Mouse (Mus musculus): ENCODE data around the gene 1700001O22Rik. TPM values are rescaled to one million over a fixed set of nuclear protein-coding genes. Genes with fewer than 3 reads are reported as not detected.

The 1700001O22Rik gene
- total RNA-seq, 1 experiment from 2014 or later: not detected

DNA sequence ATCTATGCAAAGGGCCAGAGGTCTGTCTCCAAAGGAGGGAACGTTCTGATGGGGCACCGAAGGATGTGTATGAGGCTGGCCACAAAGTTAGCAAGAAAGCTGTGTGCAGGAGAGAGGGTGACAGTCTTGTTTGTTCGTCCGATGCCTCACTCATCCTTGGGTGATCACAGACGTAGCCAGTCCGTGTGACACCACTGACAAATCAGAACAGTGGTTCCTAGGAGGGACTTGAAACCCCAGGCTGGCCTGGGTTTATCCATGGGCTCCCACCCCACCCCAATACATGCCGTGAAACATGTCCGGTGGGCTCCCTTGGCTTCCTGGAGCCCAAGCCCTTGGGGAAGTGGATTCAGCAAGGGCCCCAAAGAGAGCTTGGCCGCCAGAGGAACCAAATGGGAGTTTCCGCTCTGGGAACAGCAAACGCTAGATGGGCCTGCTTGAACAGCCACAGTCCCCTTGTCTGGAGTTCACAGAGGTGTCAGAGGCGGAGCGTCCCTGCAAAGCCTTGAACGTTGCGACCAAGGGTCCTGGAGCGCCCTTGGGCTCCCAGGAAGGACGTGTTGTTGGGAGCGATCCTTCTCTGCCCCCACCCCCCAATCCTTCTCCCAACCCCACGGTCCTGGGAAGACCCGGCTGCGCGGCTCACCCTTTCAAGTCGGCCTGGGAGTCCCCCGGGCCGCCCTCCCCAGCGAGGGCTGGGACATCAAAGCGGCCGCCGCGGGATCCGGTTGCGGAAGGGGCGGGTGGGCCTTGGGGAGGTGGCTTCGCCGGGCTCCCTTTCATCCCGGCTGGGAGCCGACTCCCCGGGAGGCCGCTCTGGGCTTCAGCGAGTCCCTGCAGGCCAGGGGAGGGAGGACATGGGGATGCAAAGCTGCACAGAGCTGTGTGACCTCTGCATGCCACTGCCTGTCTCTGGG, 19.1 kb downstream of the 1700001O22Rik start:
- ATAC-seq (ENCODE audit: extremely low read depth, insufficient number of reproducible peaks, low FRiP score, poor library complexity, severe bottlenecking): no peak

GRCm38 (mm10) chr2:30783346-30783745, 20.1 kb downstream of the 1700001O22Rik start:
- no peak for ATAC-seq (ENCODE audit: extremely low read depth, insufficient number of reproducible peaks, low FRiP score, poor library complexity, severe bottlenecking)

- no peak for ATAC-seq (ENCODE audit: extremely low read depth, insufficient number of reproducible peaks, low FRiP score, poor library complexity, severe bottlenecking)
These were observed 20.9 kb downstream of the 1700001O22Rik start for GRCm38 (mm10) chr2:30782312-30783290.

- no peak for ATAC-seq (ENCODE audit: extremely low read depth, insufficient number of reproducible peaks, low FRiP score, poor library complexity, severe bottlenecking)
These were observed 24.2 kb downstream of the 1700001O22Rik start for GRCm38 (mm10) chr2:30779241-30779640.

DNA sequence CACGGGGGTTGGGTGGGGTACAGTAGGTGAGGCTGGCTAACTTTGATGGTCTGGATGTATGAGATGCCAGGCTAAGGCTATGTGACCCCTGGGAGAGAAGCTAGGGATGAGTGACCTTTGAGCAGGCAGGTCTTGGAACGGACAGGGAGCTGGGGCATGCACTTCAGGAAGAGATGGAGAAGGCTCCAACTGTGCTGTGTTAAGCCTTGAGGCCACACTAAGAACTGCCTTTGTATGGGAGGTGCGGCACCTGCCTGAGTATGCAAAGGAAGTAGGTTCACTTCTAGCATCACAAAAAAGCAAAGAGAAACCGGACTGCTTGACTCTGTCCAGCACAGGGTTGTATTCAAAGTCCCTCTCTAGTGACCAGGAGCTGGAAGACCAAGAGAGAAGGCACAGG, 25.2 kb downstream of the 1700001O22Rik start:
- no peak for ATAC-seq (ENCODE audit: extremely low read depth, insufficient number of reproducible peaks, low FRiP score, poor library complexity, severe bottlenecking)

DNA sequence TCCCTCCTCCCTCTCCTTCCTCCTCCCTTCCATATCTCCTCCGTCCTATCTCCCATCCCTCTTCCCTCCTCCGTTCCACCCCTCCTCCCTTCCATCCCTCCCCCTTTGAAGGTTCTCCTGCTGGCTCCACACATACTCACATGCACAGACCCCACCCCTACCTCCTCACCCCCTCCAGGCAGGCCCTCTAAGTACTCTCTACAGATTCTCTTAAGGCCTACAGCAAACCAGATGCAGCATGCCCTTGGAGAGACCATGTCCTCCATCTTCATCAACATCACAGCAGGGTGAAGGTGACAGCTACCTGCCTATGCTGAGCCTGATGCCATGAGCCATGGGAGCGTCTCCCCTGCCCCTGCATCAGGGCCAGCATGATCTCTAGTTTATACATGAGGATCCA, 26.2 kb downstream of the 1700001O22Rik start:
- no peak for ATAC-seq (ENCODE audit: extremely low read depth, insufficient number of reproducible peaks, low FRiP score, poor library complexity, severe bottlenecking)

GRCm38 (mm10) chr2:30775955-30776354, 27.5 kb downstream of the 1700001O22Rik start:
- ATAC-seq (ENCODE audit: extremely low read depth, insufficient number of reproducible peaks, low FRiP score, poor library complexity, severe bottlenecking): no peak

DNA sequence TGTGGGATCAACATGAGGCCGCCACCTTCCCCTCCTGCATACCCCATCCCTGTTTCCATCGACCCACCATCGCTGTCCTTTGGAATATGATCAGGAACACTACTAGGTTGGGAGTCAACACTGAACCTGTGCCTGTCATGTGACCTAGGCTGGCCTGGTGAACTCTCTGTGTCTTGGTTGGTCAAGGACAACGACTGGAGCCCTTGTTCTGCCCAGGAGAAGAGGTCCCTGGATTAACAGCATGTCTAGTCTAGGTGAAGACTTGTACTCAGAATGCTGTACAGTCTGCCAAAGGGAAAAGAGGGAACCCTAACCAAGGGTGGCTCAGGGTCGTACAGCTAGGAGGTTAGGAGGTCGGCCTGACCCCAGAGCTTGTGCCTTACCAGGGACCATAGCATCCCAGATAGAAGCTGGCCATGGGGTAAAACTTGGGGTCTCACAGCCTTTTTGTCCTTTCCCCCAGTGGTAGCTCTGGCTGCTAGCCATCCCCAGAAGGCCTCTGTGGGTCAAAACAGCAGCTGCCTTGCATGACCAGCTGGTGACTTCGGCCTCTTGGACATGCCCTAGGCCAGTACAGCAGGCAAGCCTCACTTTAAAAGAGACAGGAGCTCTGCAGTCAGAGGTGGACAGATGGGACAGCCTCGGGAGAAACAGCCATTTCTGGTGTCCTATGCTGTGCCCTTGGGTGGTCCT, 30.0 kb downstream of the 1700001O22Rik start:
- no peak for ATAC-seq (ENCODE audit: extremely low read depth, insufficient number of reproducible peaks, low FRiP score, poor library complexity, severe bottlenecking)

DNA sequence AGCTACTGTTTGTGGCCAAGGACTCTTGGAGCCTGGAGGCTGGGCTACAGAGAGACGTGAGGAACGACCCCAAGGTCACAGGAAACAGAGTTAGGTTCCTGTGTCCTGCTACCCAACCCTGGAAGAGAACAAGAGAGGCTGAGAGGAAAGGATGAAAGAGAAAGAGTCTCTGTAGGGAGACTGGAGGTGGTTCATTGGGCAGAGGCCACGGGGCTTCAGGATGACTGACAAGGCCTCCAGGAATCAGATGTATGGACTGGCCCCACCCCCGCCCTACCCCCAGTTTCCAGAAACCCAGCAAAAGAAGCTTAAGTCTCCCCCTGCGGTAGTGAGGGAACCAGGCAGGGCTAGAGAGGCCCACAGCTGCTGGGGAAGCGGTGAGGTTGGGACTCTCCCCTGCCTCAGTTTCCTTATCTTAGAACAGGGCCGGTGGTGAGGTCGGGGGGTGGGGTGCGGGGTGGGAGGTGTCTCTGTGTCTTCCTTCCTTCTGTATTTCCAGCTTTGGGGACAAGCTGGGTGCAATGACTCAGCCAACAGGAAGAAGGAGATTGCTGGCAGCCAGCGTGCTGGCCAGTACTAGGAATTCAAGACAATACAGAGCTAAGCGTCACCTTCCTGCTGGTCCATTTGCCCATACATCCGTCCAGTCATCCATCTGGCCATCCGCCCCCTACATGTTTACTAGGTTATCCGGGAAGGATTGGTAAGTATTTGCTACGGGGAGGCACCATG, 30.7 kb downstream of the 1700001O22Rik start:
- ATAC-seq (ENCODE audit: extremely low read depth, insufficient number of reproducible peaks, low FRiP score, poor library complexity, severe bottlenecking): no peak

- ATAC-seq (ENCODE audit: extremely low read depth, insufficient number of reproducible peaks, low FRiP score, poor library complexity, severe bottlenecking): no peak
These were observed 31.5 kb downstream of the 1700001O22Rik start for GRCm38 (mm10) chr2:30771806-30772460.

GRCm38 (mm10) chr2:30771368-30771805, 32.1 kb downstream of the 1700001O22Rik start:
- ATAC-seq (ENCODE audit: extremely low read depth, insufficient number of reproducible peaks, low FRiP score, poor library complexity, severe bottlenecking): no peak

GRCm38 (mm10) chr2:30769187-30769586, 34.3 kb downstream of the 1700001O22Rik start:
- ATAC-seq (ENCODE audit: extremely low read depth, insufficient number of reproducible peaks, low FRiP score, poor library complexity, severe bottlenecking): peak; percentile 38; the same call in 1 of the 2 replicates

DNA sequence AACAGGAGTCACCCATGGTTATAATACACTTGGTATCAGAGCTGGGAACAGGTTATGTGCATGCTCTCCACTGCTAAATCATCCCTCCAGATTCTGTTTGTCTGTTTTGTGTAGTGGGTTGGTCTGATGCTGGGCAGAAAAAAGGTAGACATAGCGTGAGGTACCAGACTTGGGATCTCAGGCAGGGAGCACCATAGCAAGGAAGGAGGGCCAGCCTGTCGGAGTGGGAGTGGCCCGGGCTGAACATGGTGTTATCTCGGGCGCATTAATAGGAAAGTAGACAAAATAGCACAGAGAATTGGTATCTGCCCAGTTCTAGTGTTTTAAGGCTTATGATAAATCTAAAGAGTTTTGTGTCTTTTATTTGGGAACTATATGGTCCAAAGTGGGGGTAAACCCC, 34.9 kb downstream of the 1700001O22Rik start:
- no peak for ATAC-seq (ENCODE audit: extremely low read depth, insufficient number of reproducible peaks, low FRiP score, poor library complexity, severe bottlenecking)

DNA sequence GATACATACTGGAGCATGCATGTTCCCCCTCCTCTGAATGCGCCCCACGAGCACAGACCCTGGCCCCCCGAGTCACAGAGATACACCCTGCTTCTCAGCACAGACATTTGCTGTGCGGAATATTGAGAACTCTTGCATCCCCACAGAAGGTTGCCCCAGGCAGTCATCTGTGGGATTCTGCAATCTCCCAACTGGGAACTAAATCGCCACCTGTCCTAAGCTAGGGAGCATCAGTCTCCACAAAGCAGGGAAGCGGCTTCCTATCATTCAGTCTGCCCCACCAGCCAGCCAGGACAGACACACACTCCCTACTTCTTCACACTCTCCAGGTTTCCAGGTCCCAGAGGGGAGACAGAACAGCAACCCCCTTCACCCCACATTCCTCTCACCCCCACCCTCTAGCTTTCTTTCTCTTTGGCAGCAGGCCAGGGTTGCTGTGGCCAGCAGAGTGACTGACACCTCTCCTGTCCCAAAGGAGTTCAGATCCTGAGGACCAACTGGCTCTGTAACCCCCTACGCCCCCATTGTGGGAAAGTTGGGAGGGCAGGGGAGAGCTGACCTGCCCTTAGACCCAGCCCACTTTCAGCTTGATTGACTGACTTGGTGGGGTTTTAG, 35.7 kb downstream of the 1700001O22Rik start:
- no peak for ATAC-seq (ENCODE audit: extremely low read depth, insufficient number of reproducible peaks, low FRiP score, poor library complexity, severe bottlenecking)

GRCm38 (mm10) chr2:30766446-30766845, 37.0 kb downstream of the 1700001O22Rik start:
- ATAC-seq (ENCODE audit: extremely low read depth, insufficient number of reproducible peaks, low FRiP score, poor library complexity, severe bottlenecking): no peak

DNA sequence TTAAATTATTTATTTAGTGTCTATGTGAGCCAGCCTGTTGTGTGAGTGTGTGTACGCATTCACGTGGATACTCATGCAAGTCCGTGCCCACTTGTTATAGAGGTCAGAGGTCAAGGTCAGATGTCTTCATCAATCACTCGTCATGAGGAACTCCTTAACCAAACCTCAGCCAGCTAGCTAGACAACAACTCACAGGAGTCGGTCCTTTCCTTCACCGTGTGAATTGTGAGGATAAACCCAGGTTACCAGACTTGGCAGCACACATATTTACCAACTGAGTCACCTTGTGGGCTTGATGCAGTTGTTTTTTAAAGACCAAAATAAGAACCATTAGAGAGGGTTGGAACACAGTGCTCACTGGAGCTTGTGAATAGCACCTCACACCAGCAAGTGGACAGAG, 42.8 kb downstream of the 1700001O22Rik start:
- no peak for ATAC-seq (ENCODE audit: extremely low read depth, insufficient number of reproducible peaks, low FRiP score, poor library complexity, severe bottlenecking)

DNA sequence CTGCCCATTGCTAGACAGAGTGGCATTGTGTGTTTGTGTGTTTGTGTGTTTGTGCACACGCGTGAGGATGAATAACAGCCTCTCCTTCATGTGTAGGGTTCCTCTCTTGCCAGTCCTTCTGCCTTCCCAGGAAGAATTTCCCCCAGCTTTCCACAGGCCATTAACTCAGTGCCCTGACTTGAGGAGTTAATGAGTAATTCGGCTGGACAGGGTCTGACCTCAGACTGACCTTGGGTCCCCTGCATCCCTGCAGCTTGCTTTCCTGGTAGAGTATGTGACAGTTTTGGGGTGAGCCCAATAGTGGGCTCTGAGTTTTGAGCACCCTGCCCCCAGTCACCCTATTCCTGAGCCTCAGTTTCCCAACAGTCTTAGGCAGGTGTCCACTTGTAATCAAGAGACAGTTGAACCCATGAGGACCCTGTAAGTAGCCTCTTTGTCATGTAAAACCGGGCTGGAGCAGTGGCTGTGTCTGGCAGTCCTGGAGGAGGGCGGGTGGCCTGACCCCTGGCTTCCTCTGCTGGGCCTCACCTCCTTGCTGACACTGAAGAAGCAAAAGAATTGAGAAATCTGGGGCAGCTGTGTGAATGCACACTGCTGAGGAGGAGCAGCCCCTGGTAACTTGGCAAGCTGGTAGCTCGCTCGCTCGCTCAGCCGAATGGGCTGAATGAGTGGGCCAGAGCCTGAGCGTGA, 43.5 kb downstream of the 1700001O22Rik start:
- no peak for ATAC-seq (ENCODE audit: extremely low read depth, insufficient number of reproducible peaks, low FRiP score, poor library complexity, severe bottlenecking)
